Mouse (Mus musculus) MEL (cell line): ENCODE data around the gene Tnni2. TPM values are rescaled to one million over a fixed set of nuclear protein-coding genes. Genes with fewer than 3 reads are reported as not detected.

Experiments
- DNase-seq: peaks from one replicate; pipeline ENCODE4 v3.0.0; 2011; ENCODE audit warnings: low read depth, low spot score
- H3K27ac ChIP-seq: 2 replicates; pipeline ENCODE4 v1.5.1; 2012; ENCODE audit warnings: low read depth, mild to moderate bottlenecking, control low read depth, low read length, moderate library complexity; ENCODE audit not compliant: control insufficient read depth
- H3K27me3 ChIP-seq, 2 experiments: fragments of 150-350 bp in 1 of 2; sonication (generic) in 1 of 2; 2 replicates each; pipeline ENCODE4 v1.6.1; 2012; ENCODE audit warnings: low read length in 2 of 2, mild to moderate bottlenecking in 2 of 2, improper control_type of control experiment in 1 of 2, moderate library complexity in 1 of 2; ENCODE audit not compliant: insufficient read depth in 2 of 2, control insufficient read depth in 1 of 2
- H3K36me3 ChIP-seq, 2 experiments: 2 replicates each; pipeline ENCODE4 v1.6.1; 2012 to 2014; ENCODE audit warnings: low read length in 2 of 2, improper control_type of control experiment in 1 of 2, inconsistent platforms in 1 of 2, mild to moderate bottlenecking in 1 of 2; ENCODE audit not compliant: insufficient read depth in 2 of 2, control insufficient read depth in 1 of 2
- H3K4me1 ChIP-seq, 2 experiments: fragments of 150-350 bp in 1 of 2; sonication (generic) in 1 of 2; 2 replicates each; pipeline ENCODE4 v1.6.1; 2012; ENCODE audit warnings: low read length in 2 of 2, improper control_type of control experiment in 1 of 2, mild to moderate bottlenecking in 1 of 2; ENCODE audit not compliant: insufficient read depth in 2 of 2, control insufficient read depth in 1 of 2
- H3K4me3 ChIP-seq, 2 experiments: fragments of 150-350 bp in 1 of 2; sonication (generic) in 1 of 2; 2 replicates each; pipeline ENCODE4 v1.5.1; 2012; ENCODE audit warnings: low read depth in 2 of 2, low read length in 2 of 2, mild to moderate bottlenecking in 2 of 2, moderate library complexity in 2 of 2, control low read depth in 1 of 2, improper control_type of control experiment in 1 of 2; ENCODE audit not compliant: control insufficient read depth in 1 of 2, insufficient read depth in 1 of 2
- H3K79me2 ChIP-seq: 2 replicates; pipeline ENCODE4 v1.6.1; 2012; ENCODE audit warnings: mild to moderate bottlenecking, low read length, moderate library complexity; ENCODE audit not compliant: control insufficient read depth, poor library complexity, insufficient read depth
- H3K9ac ChIP-seq: 2 replicates; pipeline ENCODE4 v1.6.1; 2012; ENCODE audit warnings: low read depth, mild to moderate bottlenecking, control low read depth, low read length, moderate library complexity; ENCODE audit not compliant: control insufficient read depth, poor library complexity, severe bottlenecking
- H3K9me3 ChIP-seq: fragments of 150-350 bp; sonication (generic); replicated peaks from 2 replicates; pipeline ENCODE4 v1.6.1; 2012; ENCODE audit warnings: mild to moderate bottlenecking, low read length, improper control_type of control experiment, moderate library complexity; ENCODE audit not compliant: insufficient read depth
- BHLHE40 ChIP-seq: IDR thresholded peaks from 2 replicates; pipeline ENCODE4 v1.6.1; 2012; ENCODE audit warnings: low read depth, mild to moderate bottlenecking, inconsistent platforms, low read length, improper control_type of control experiment, borderline replicate concordance
- CHD1 ChIP-seq: IDR thresholded peaks from 2 replicates; pipeline ENCODE4 v1.6.1; 2012; ENCODE audit warnings: low read depth, mild to moderate bottlenecking, inconsistent platforms, low read length, improper control_type of control experiment
- CTCF ChIP-seq, 3 experiments: IDR thresholded peaks in 2 of 3; conservative IDR thresholded peaks in 1 of 3; 2 replicates each; pipeline ENCODE4 v1.5.1; 2011 to 2012; ENCODE audit warnings: low read length in 3 of 3, low read depth in 2 of 3, mild to moderate bottlenecking in 2 of 3, improper control_type of control experiment in 1 of 3, inconsistent platforms in 1 of 3, mixed read lengths in 1 of 3, moderate library complexity in 1 of 3; ENCODE audit not compliant: control insufficient read depth in 1 of 3, insufficient read depth in 1 of 3, poor library complexity in 1 of 3, severe bottlenecking in 1 of 3
- EP300 ChIP-seq, 2 experiments: IDR thresholded peaks; 2 replicates each; pipeline ENCODE4 v1.6.1; 2011; ENCODE audit warnings: improper control_type of control experiment in 2 of 2, low read length in 2 of 2, low read depth in 1 of 2, mild to moderate bottlenecking in 1 of 2
- ETS1 ChIP-seq: IDR thresholded peaks from 2 replicates; pipeline ENCODE4 v1.6.1; 2012; ENCODE audit warnings: low read depth, mild to moderate bottlenecking, inconsistent platforms, low read length, improper control_type of control experiment, moderate library complexity
- GABPA ChIP-seq: IDR thresholded peaks from 2 replicates; pipeline ENCODE4 v1.6.1; 2012; ENCODE audit warnings: low read depth, mild to moderate bottlenecking, inconsistent platforms, low read length, improper control_type of control experiment, moderate library complexity
- GATA1 ChIP-seq: IDR thresholded peaks from 2 replicates; pipeline ENCODE4 v1.6.1; 2011; ENCODE audit warnings: low read depth, low read length, improper control_type of control experiment
- JUND ChIP-seq: IDR thresholded peaks from 2 replicates; pipeline ENCODE4 v1.6.1; 2011; ENCODE audit warnings: low read depth, mild to moderate bottlenecking, improper control_type of control experiment, low read length
- KAT2A ChIP-seq: conservative IDR thresholded peaks from 2 replicates; pipeline ENCODE4 v1.6.1; 2012; ENCODE audit warnings: low read depth, low read length, improper control_type of control experiment, inconsistent platforms
- MAFK ChIP-seq: IDR thresholded peaks from 2 replicates; pipeline ENCODE4 v1.6.1; 2011; ENCODE audit warnings: low read depth, mild to moderate bottlenecking, low read length, improper control_type of control experiment, borderline replicate concordance
- MAX ChIP-seq: IDR thresholded peaks from 2 replicates; pipeline ENCODE4 v1.6.1; 2011; ENCODE audit warnings: low read length, improper control_type of control experiment
- MEF2A ChIP-seq: IDR thresholded peaks from 2 replicates; pipeline ENCODE4 v1.6.1; 2014; ENCODE audit warnings: low read depth, mild to moderate bottlenecking, inconsistent platforms, low read length, improper control_type of control experiment; ENCODE audit not compliant: poor library complexity, insufficient replicate concordance, severe bottlenecking; ENCODE audit errors: extremely low read depth
- MXI1 ChIP-seq: IDR thresholded peaks from 2 replicates; pipeline ENCODE4 v1.6.1; 2011; ENCODE audit warnings: mild to moderate bottlenecking, low read depth, low read length, improper control_type of control experiment
- MYB ChIP-seq: IDR thresholded peaks from 2 replicates; pipeline ENCODE4 v1.6.1; 2011; ENCODE audit warnings: mild to moderate bottlenecking, low read depth, low read length, improper control_type of control experiment
- MYC ChIP-seq: IDR thresholded peaks from 2 replicates; pipeline ENCODE4 v1.6.1; 2011; ENCODE audit warnings: low read depth, mild to moderate bottlenecking, low read length, improper control_type of control experiment, moderate library complexity
- NELFE ChIP-seq: IDR thresholded peaks from 2 replicates; pipeline ENCODE4 v1.6.1; 2011; ENCODE audit warnings: low read depth, low read length, improper control_type of control experiment
- POLR2A ChIP-seq, 2 experiments: IDR thresholded peaks; 2 replicates each; pipeline ENCODE4 v1.6.1; 2011 to 2012; ENCODE audit warnings: low read length in 2 of 2, mild to moderate bottlenecking in 2 of 2, control low read depth in 1 of 2, improper control_type of control experiment in 1 of 2, low read depth in 1 of 2, moderate library complexity in 1 of 2; ENCODE audit not compliant: control insufficient read depth in 1 of 2, insufficient read depth in 1 of 2, poor library complexity in 1 of 2
- POLR2AphosphoS2 ChIP-seq: IDR thresholded peaks from 2 replicates; pipeline ENCODE4 v1.6.1; 2011; ENCODE audit warnings: low read length, improper control_type of control experiment
- POLR2AphosphoS5 ChIP-seq: IDR thresholded peaks from 2 replicates; pipeline ENCODE4 v1.6.1; 2012; ENCODE audit warnings: low read depth, borderline replicate concordance, mild to moderate bottlenecking, inconsistent platforms, low read length, moderate library complexity, mixed read lengths
- RAD21 ChIP-seq: IDR thresholded peaks from 2 replicates; pipeline ENCODE4 v1.6.1; 2011; ENCODE audit warnings: mild to moderate bottlenecking, low read depth, low read length, improper control_type of control experiment
- RCOR1 ChIP-seq: IDR thresholded peaks from 2 replicates; pipeline ENCODE4 v1.6.1; 2012; ENCODE audit warnings: low read depth, mild to moderate bottlenecking, inconsistent platforms, low read length, improper control_type of control experiment
- SIN3A ChIP-seq: IDR thresholded peaks from 2 replicates; pipeline ENCODE4 v1.6.1; 2012; ENCODE audit warnings: low read length, improper control_type of control experiment, inconsistent platforms
- SMC3 ChIP-seq: IDR thresholded peaks from 2 replicates; pipeline ENCODE4 v1.6.1; 2011; ENCODE audit warnings: low read depth, low read length, improper control_type of control experiment
- TAL1 ChIP-seq: IDR thresholded peaks from 2 replicates; pipeline ENCODE4 v1.6.1; 2012; ENCODE audit warnings: mild to moderate bottlenecking, inconsistent platforms, low read length, moderate library complexity, mixed read lengths
- TBP ChIP-seq: IDR thresholded peaks from 2 replicates; pipeline ENCODE4 v1.8.0; 2011; ENCODE audit warnings: low read depth, low read length, improper control_type of control experiment
- TCF12 ChIP-seq: IDR thresholded peaks from 2 replicates; pipeline ENCODE4 v1.6.1; 2014; ENCODE audit warnings: low read depth, mild to moderate bottlenecking, inconsistent platforms, low read length, improper control_type of control experiment, moderate library complexity
- UBTF ChIP-seq: IDR thresholded peaks from 2 replicates; pipeline ENCODE4 v1.6.1; 2012; ENCODE audit warnings: low read depth, mild to moderate bottlenecking, inconsistent platforms, low read length, improper control_type of control experiment, moderate library complexity, borderline replicate concordance; ENCODE audit not compliant: insufficient read depth
- USF1 ChIP-seq: IDR thresholded peaks from 2 replicates; pipeline ENCODE4 v1.6.1; 2014; ENCODE audit warnings: low read depth, mild to moderate bottlenecking, inconsistent platforms, low read length, improper control_type of control experiment, moderate library complexity
- USF2 ChIP-seq, 2 experiments: IDR thresholded peaks; 2 replicates each; pipeline ENCODE4 v1.6.1; 2011 to 2012; ENCODE audit warnings: improper control_type of control experiment in 2 of 2, low read length in 2 of 2, borderline replicate concordance in 1 of 2, inconsistent platforms in 1 of 2, low read depth in 1 of 2, mild to moderate bottlenecking in 1 of 2; ENCODE audit not compliant: insufficient read depth in 1 of 2
- ZC3H11A ChIP-seq: IDR thresholded peaks from 2 replicates; pipeline ENCODE4 v1.6.1; 2012; ENCODE audit warnings: low read depth, mild to moderate bottlenecking, inconsistent platforms, low read length, improper control_type of control experiment
- ZKSCAN1 ChIP-seq: IDR thresholded peaks from 2 replicates; pipeline ENCODE4 v1.6.1; 2012; ENCODE audit warnings: low read depth, mild to moderate bottlenecking, inconsistent platforms, low read length, improper control_type of control experiment, moderate library complexity
- ZNF384 ChIP-seq: IDR thresholded peaks from 2 replicates; pipeline ENCODE4 v1.6.1; 2012; ENCODE audit warnings: low read depth, mild to moderate bottlenecking, inconsistent platforms, low read length, improper control_type of control experiment
- polyA plus RNA-seq, 2 experiments: library from polyadenylated mRNA; stranded (reverse) in 1 of 2; unstranded in 1 of 2; fragments of >175 nt in 1 of 2; fragments of >200 nt in 1 of 2; gene quantifications; 2 replicates each; pipeline versions ENCODE4 v1.2.1 to v1.2.4; 2012; ENCODE audit warnings: low replicate concordance in 2 of 2, low read depth in 1 of 2; ENCODE audit not compliant: insufficient read length in 2 of 2, insufficient read depth in 1 of 2, missing spikeins in 1 of 2
- total RNA-seq: library from RNA; depleted of rRNA; stranded (reverse); fragments of 300-350 nt; gene quantifications from 2 replicates; pipeline ENCODE4 v1.2.3, GENCODE M21; 2012

Gene Tnni2
- total and polyA plus RNA-seq, 3 experiments: 0.84 TPM; not detected in 2

DNA sequence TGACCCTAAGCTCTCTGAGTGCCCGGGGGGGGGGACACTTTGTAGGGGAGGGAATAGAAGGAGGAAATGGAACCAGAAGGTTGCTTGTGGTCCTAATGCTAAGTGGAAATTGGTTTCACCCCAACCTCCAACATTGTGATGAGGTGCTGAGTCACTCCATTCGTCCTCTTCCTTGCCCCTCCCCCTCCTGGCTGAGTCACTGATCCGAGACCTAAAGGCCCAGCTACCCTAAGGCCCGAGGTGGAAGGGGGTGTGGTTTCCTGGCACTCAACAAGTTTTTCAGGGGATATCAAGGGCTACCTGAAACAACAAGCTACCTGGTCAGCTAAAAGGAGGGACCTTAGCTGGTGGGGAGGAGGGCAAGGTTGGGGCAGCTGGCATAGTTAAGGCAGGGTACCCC lies 48.4 kb upstream of the Tnni2 start (continued):
- TF ChIP-seq ZC3H11A (no peak), SIN3A (0 out of 2 replicates have a peak, but pooled peaks have one; percentile 35), POLR2AphosphoS5 (no peak), MEF2A (no peak), POLR2A (IDR thresholded peaks at IDR 0.05; ENCODE audit: control insufficient read depth in 1 of 2, insufficient read depth in 1 of 2, low read depth in 1 of 2, low read length in 2 of 2, poor library complexity in 1 of 2) (no peak), KAT2A (no peak), TAL1 (no peak), UBTF (no peak), TBP (no peak)

DNA sequence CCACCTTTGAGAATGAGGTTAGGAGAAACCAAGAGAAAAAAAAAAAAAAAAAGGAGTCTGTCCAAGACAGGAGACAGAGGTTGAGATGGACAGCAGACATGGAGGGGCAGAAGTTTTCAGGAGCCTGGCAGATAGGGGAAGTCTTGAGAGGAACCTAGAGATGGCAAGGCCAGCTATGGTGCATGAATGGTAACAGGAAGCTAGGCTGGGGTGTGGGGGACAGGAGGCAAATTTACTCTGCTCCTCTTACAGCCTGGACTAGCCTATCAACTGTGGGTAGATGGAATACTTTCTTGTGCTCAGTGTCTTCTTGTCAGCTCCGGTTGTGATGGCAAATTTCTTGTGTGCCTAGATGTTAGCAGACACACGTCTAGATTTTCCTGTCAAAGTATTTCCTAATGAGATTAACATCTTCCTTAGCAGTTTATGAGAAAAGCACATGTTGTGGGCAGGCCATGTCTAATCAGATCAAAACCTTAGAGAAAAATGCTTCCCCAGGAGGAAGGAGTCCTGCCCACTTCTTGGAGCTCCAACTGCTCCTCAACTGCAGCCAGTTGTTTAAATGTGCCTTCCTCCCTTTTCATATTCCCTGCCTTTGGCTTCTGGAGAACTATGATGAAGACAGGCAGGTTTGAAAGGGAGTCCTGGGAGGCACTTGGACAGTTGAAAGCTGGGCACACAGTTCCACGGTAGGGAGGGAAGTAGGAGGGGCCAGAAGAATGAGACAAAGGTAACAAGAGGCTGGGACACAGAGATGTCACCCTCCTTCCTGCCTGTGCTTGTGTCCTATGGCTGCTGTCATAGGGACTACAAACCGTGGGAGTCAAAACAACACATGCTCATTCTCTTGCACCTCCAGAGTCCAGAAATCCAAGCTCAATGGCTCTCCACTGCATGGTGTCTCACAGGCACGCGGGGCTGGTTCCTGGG lies 47.1 kb upstream of the Tnni2 start:
- Histone ChIP-seq H3K27me3 (no peaks in the 10 kb centered on the region), H3K4me3 (no peak overlapping the region), H3K79me2 (no peaks in the 10 kb centered on the region), H3K9me3 (no peaks in the 10 kb centered on the region), H3K4me1 (peaks cover 29 to 64% of the 10 kb centered on the region in 2 experiments), H3K9ac (peak overlapping the region; percentile 18; the same call in 1 of the 2 replicates), H3K27ac (peak overlapping the region; percentile 84), H3K36me3 (peaks cover 0 to 34% of the 10 kb centered on the region in 2 experiments; a peak in 2 of 4 replicates)
- DNase-seq: peak; percentile 77
- peak; percentile 77 for TF ChIP-seq MYC
- 0 out of 2 replicates have a peak, but pooled peaks have one; percentile 29 for TF ChIP-seq TBP
- peak in 1 of 2 experiments; percentile 42; a peak in 2 of 4 replicates for TF ChIP-seq EP300 (IDR thresholded peaks at IDR 0.05; ENCODE audit: low read depth in 1 of 2, low read length in 2 of 2)
- TF ChIP-seq CTCF (IDR thresholded peaks at IDR 0.05 in 2 of 3, conservative IDR thresholded peaks at IDR 0.05 in 1 of 3; ENCODE audit: control insufficient read depth in 1 of 3, insufficient read depth in 1 of 3, low read depth in 2 of 3, low read length in 3 of 3, poor library complexity in 1 of 3, severe bottlenecking in 1 of 3): no peak
- TF ChIP-seq RCOR1: no peak
- no peak for TF ChIP-seq TCF12
- no peak for TF ChIP-seq SMC3
- TF ChIP-seq NELFE: 0 out of 2 replicates have a peak, but pooled peaks have one; percentile 17
- TF ChIP-seq MEF2A: no peak
- no peak for TF ChIP-seq GABPA
- no peak for TF ChIP-seq JUND
- no peak for TF ChIP-seq MXI1
- TF ChIP-seq CHD1: no peak
- TF ChIP-seq BHLHE40: no peak
- TF ChIP-seq RAD21: no peak
- no peak for TF ChIP-seq POLR2AphosphoS5
- peak; percentile 58; the same call in 1 of the 2 replicates for TF ChIP-seq MAX
- TF ChIP-seq ZKSCAN1: no peak
- TF ChIP-seq MYB: no peak
- TF ChIP-seq ZNF384: 0 out of 2 replicates have a peak, but pooled peaks have one; percentile 18
- no peak for TF ChIP-seq MAFK
- TF ChIP-seq POLR2AphosphoS2: no peak
- TF ChIP-seq ETS1: peak; percentile 24; the same call in 1 of the 2 replicates
- no peak for TF ChIP-seq USF2 (IDR thresholded peaks at IDR 0.05; ENCODE audit: borderline replicate concordance in 1 of 2, insufficient read depth in 1 of 2, low read depth in 1 of 2, low read length in 2 of 2)
- 0 out of 2 replicates have a peak, but pooled peaks have one; percentile 4 for TF ChIP-seq GATA1
- no peak for TF ChIP-seq USF1
- TF ChIP-seq POLR2A (IDR thresholded peaks at IDR 0.05; ENCODE audit: control insufficient read depth in 1 of 2, insufficient read depth in 1 of 2, low read depth in 1 of 2, low read length in 2 of 2, poor library complexity in 1 of 2): no peak
